Mouse (Mus musculus): ENCODE results near the gene Clcn2. TPM values are rescaled to one million over a fixed set of nuclear protein-coding genes. Genes with fewer than 3 reads are reported as not detected.
A peak's percentile ranks its signal among the peaks of the same experiment; 100 is the strongest.

The Clcn2 gene
- polyA plus RNA-seq, 1 experiment = 2.1 TPM

GRCm38 (mm10) chr16:20703699-20704400, 13.7 kb downstream of the Clcn2 start:
- Histone ChIP-seq H3K36me3 (replicated peaks; ENCODE audit: low read length) (peaks cover 41% of the 10 kb centered on the region), H3K4me3 (replicated peaks) (no peak overlapping the region), H3K9me3 (no peaks in the 10 kb centered on the region), H3K4me1 (peaks cover 65% of the 10 kb centered on the region), H3K27me3 (replicated peaks) (peaks cover 25% of the 10 kb centered on the region)
- no peak for TF ChIP-seq GATA1 (IDR thresholded peaks at IDR 0.05; ENCODE audit: borderline replicate concordance, low read length)

DNA sequence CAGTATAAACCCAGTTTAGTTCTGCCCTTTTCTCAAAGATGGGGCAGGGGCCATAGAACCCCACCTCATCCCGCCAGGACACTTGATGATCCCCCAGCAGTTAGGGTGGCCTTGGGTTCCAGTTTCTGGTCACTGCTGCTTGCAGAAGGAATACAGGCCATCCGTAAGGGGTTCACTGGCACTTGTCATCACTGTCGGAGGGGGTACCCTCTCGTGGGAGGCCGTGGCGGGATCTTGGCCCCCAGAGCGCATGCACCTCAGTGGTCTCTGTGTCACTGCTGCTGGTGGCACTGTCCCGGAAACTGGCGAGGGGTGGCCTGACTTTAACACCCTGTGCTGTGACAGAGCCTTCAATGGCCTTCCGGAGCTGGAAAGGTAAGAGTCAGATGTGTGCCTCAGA, 14.5 kb downstream of the Clcn2 start:
- Histone ChIP-seq H3K27me3 (replicated peaks) (peaks cover 24% of the 10 kb centered on the region), H3K36me3 (replicated peaks; ENCODE audit: low read length) (peaks cover 43% of the 10 kb centered on the region), H3K4me3 (replicated peaks) (no peak overlapping the region), H3K4me1 (peaks cover 67% of the 10 kb centered on the region), H3K9me3 (no peaks in the 10 kb centered on the region)
- TF ChIP-seq FLI1 (IDR thresholded peaks at IDR 0.05; ENCODE audit: low read length) = no peak
- TF ChIP-seq GATA1 (IDR thresholded peaks at IDR 0.05; ENCODE audit: borderline replicate concordance, low read length) = no peak

DNA sequence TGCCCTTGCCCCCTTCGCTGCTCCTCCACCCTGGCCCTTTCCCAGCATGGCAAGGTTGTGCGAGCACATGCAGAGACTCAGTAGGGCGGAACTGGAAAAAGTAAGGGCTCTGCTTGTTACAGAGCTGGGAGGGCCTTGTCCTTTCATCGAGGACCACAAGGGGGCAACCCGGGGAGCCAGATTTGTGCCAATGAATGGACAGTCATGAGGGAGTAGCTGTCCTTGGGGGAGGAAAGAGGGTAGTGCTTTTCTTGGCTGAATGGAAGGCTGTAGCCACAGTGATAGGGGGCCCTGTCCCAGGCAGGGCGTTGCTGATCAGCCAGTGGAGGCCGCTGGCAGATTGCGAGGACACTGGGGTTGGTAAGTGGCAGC, 15.0 kb downstream of the Clcn2 start:
- Histone ChIP-seq H3K36me3 (replicated peaks; ENCODE audit: low read length) (peaks cover 39% of the 10 kb centered on the region), H3K9me3 (no peaks in the 10 kb centered on the region), H3K4me1 (peaks cover 61% of the 10 kb centered on the region), H3K4me3 (replicated peaks) (no peak overlapping the region), H3K27me3 (replicated peaks) (peaks cover 21% of the 10 kb centered on the region)
- TF ChIP-seq FLI1 (IDR thresholded peaks at IDR 0.05; ENCODE audit: low read length) (no peak), GATA1 (IDR thresholded peaks at IDR 0.05; ENCODE audit: borderline replicate concordance, low read length) (no peak)

GRCm38 (mm10) chr16:20701729-20702521, 15.6 kb downstream of the Clcn2 start:
- Histone ChIP-seq H3K9me3 (no peaks in the 10 kb centered on the region), H3K27me3 (replicated peaks) (peaks cover 22% of the 10 kb centered on the region), H3K4me1 (peaks cover 55% of the 10 kb centered on the region), H3K4me3 (replicated peaks) (no peak overlapping the region), H3K36me3 (replicated peaks; ENCODE audit: low read length) (peaks cover 39% of the 10 kb centered on the region)
- no peak for TF ChIP-seq GATA1 (IDR thresholded peaks at IDR 0.05; ENCODE audit: borderline replicate concordance, low read length)
- TF ChIP-seq FLI1 (IDR thresholded peaks at IDR 0.05; ENCODE audit: low read length) = no peak

- TF ChIP-seq FLI1 (IDR thresholded peaks at IDR 0.05; ENCODE audit: low read length) (no peak), GATA1 (IDR thresholded peaks at IDR 0.05; ENCODE audit: borderline replicate concordance, low read length) (no peak)
- Histone ChIP-seq H3K4me3 (replicated peaks) (no peak overlapping the region), H3K36me3 (replicated peaks; ENCODE audit: low read length) (peaks cover 39% of the 10 kb centered on the region), H3K27me3 (replicated peaks) (peaks cover 25% of the 10 kb centered on the region), H3K9me3 (no peaks in the 10 kb centered on the region), H3K4me1 (peaks cover 51% of the 10 kb centered on the region)
Measured at GRCm38 (mm10) chr16:20701316-20701715, 16.2 kb downstream of the Clcn2 start.

- Histone ChIP-seq H3K4me1 (peaks cover 56% of the 10 kb centered on the region), H3K9me3 (no peaks in the 10 kb centered on the region), H3K27me3 (replicated peaks) (peaks cover 36% of the 10 kb centered on the region), H3K4me3 (replicated peaks) (no peak overlapping the region), H3K36me3 (replicated peaks; ENCODE audit: low read length) (peaks cover 39% of the 10 kb centered on the region)
- no peak for TF ChIP-seq FLI1 (IDR thresholded peaks at IDR 0.05; ENCODE audit: low read length)
- no peak for TF ChIP-seq GATA1 (IDR thresholded peaks at IDR 0.05; ENCODE audit: borderline replicate concordance, low read length)
Measured at GRCm38 (mm10) chr16:20700036-20700435, 17.5 kb downstream of the Clcn2 start.

DNA sequence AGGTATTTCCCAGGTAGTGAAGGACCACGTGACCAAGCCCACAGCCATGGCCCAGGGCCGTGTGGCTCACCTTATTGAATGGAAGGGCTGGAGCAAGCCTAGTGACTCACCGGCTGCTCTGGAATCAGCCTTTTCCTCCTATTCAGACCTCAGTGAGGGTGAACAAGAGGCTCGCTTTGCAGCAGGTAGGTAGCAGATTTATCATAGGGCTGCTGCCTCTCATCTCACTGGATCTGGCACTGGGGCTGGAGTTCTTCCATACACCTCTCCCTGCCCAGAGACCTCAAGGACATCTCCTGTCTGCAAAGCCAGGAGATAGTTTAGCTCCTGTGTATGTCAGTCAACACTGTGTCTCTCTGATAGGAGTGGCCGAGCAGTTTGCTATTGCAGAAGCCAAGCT, 18.3 kb downstream of the Clcn2 start:
- H3K9me3 ChIP-seq = no peaks in the 10 kb centered on the region
- H3K36me3 ChIP-seq (replicated peaks; ENCODE audit: low read length) = peaks cover 39% of the 10 kb centered on the region
- H3K4me1 ChIP-seq = peaks cover 60% of the 10 kb centered on the region
- TF ChIP-seq GATA1 (IDR thresholded peaks at IDR 0.05; ENCODE audit: borderline replicate concordance, low read length) (no peak), FLI1 (IDR thresholded peaks at IDR 0.05; ENCODE audit: low read length) (no peak)
- no peak overlapping the region for H3K4me3 ChIP-seq (replicated peaks)
- peaks cover 37% of the 10 kb centered on the region for H3K27me3 ChIP-seq (replicated peaks)

GRCm38 (mm10) chr16:20695622-20696323, 21.8 kb downstream of the Clcn2 start:
- Histone ChIP-seq H3K4me1 (peaks cover 48% of the 10 kb centered on the region), H3K4me3 (replicated peaks) (peak overlapping the region; percentile 89), H3K9me3 (no peaks in the 10 kb centered on the region), H3K36me3 (replicated peaks; ENCODE audit: low read length) (peaks cover 44% of the 10 kb centered on the region), H3K27me3 (replicated peaks) (peaks cover 35% of the 10 kb centered on the region)
- no peak for TF ChIP-seq GATA1 (IDR thresholded peaks at IDR 0.05; ENCODE audit: borderline replicate concordance, low read length)
- TF ChIP-seq FLI1 (IDR thresholded peaks at IDR 0.05; ENCODE audit: low read length) = no peak

DNA sequence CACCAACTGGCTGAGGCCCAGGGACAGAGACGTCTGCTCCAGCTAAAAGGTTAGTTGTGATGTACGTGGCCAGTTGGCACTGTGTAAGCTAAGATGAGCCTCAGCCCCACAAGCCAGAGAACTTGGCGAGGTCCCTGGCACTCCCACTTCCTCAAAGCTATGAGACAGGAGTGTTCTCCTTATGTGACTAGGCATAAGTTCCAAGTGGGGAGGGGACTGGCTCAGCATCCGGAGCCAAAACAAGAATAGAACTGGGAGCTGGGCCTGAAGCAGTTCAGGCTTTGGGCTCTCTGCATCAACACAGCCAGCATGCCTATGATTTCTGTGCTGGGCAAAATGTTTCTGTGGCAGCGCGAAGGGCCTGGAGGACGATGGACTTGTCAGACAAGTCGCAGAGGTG, 22.8 kb downstream of the Clcn2 start:
- no peak for TF ChIP-seq FLI1 (IDR thresholded peaks at IDR 0.05; ENCODE audit: low read length)
- TF ChIP-seq GATA1 (IDR thresholded peaks at IDR 0.05; ENCODE audit: borderline replicate concordance, low read length) = no peak
- Histone ChIP-seq H3K36me3 (replicated peaks; ENCODE audit: low read length) (peaks cover 48% of the 10 kb centered on the region), H3K4me3 (replicated peaks) (peak overlapping the region; percentile 89), H3K9me3 (no peaks in the 10 kb centered on the region), H3K4me1 (peaks cover 50% of the 10 kb centered on the region), H3K27me3 (replicated peaks) (peaks cover 30% of the 10 kb centered on the region)
